Mouse (Mus musculus) forebrain, embryonic 13.5 days (tissue): ENCODE measurements around the gene Rin1. TPM values are rescaled to one million over a fixed set of nuclear protein-coding genes. Genes with fewer than 3 reads are reported as not detected.
"Not testable (repeated sequence)": the region's sequence is repeated elsewhere in the genome, so short reads cannot be mapped to it uniquely, and the experiment has no call there.

ENCODE experiments used
- ATAC-seq: fragments of 200-750 bp; cut with Nextera tagmentation; 2 replicates; pipeline ENCODE4 v1.8.0; 2017
- H3K27ac ChIP-seq: fragments of 300-500 bp; sonication (generic); 2 replicates; pipeline ENCODE4 v1.5.1; 2015; ENCODE audit warnings: inconsistent platforms, mild to moderate bottlenecking, moderate library complexity
- H3K27me3 ChIP-seq: fragments of 300-500 bp; sonication (generic); 2 replicates; pipeline ENCODE4 v1.6.1; 2015; ENCODE audit warnings: mild to moderate bottlenecking, inconsistent platforms
- H3K36me3 ChIP-seq: fragments of 300-500 bp; sonication (generic); 2 replicates; pipeline ENCODE4 v1.6.1; 2015; ENCODE audit warnings: mild to moderate bottlenecking, inconsistent platforms; ENCODE audit not compliant: poor library complexity, severe bottlenecking
- H3K4me1 ChIP-seq: fragments of 300-500 bp; sonication (generic); 2 replicates; pipeline ENCODE4 v1.6.1; 2015; ENCODE audit warnings: inconsistent platforms
- H3K4me2 ChIP-seq: fragments of 300-500 bp; sonication (generic); 2 replicates; pipeline ENCODE4 v1.6.1; 2015; ENCODE audit warnings: inconsistent platforms, mild to moderate bottlenecking, moderate library complexity
- H3K4me3 ChIP-seq: fragments of 300-500 bp; sonication (generic); 2 replicates; pipeline ENCODE4 v1.5.1; 2015; ENCODE audit warnings: mild to moderate bottlenecking, inconsistent platforms
- H3K9ac ChIP-seq: fragments of 300-500 bp; sonication (generic); 2 replicates; pipeline ENCODE4 v1.6.1; 2015; ENCODE audit warnings: mild to moderate bottlenecking, inconsistent platforms
- H3K9me3 ChIP-seq: fragments of 300-500 bp; sonication (generic); replicated peaks from 2 replicates; pipeline ENCODE4 v1.6.1; 2016; ENCODE audit warnings: inconsistent platforms
- WGBS: fragments of 180-500 bp; shearing (Covaris S2); methylation state at CpG from one replicate; pipeline ENCODE4 v1.1.7; 2015; 5-methylcytosine and 5-hydroxymethylcytosine counted together
- polyA plus RNA-seq: library from polyadenylated mRNA; unstranded; fragments of >200 nt; fragmentation: Nextera tagmentation; extraction: Ambion mirVana; gene quantifications from 2 replicates; pipeline ENCODE4 v1.2.1, GENCODE M21; 2015

Gene Rin1
- polyA plus RNA-seq: 0.62 and 0.78 TPM in 2 replicates

DNA sequence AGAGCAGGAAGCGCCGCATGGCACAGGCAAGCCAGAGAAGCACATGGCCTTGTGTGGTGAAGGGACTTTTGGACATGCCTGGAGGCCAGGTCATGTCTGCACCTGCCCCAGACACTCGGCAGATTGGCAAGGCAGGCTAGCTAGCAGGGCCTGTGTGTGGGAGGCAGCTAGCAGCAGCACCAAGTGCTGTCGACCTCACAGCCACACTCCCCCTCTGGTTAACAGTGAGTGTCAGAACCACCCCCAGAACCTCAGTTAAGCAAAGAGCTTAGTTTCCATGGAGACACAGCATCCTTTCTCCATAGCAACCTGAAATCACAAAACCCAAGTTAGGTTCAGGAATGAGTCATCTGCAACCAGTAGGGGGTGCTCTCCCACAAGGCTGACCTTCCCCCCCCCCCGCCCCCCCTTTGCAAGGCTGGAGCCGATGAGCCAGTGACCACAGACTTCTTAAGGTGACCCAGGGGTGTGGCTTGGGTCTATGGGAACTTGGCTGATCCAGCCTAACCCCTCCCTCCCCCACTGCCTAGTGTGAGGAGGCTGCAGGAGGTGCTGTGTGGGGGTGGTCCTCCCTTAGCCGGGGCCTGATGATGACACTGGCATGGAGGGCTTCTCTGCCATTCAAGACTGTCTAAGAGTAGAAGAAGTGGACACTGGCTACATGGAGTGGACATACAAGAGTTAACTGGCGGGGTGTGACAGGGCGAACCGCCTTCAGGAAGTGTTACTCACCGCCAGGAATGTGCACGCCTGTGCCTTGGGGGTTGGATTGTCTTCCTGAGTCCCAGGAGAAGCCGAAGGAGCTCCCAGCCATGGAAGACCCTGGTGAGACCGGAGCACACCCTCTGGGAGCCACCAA lies at the start of gene Rin1:
Gene Rin1, plus strand, starts transcription at position 435 of the 859 bp plus-strand sequence.
- H3K27ac ChIP-seq: peak within 1 kb of the TSS; percentile 26
- H3K4me1 ChIP-seq: peaks cover 11% of the 10 kb centered on the region
- H3K4me2 ChIP-seq: peak within 1 kb of the TSS; percentile 17; the same call in 1 of the 2 replicates
- no peak within 1 kb of the TSS for H3K4me3 ChIP-seq
- peaks cover 46% of the 10 kb centered on the region for H3K36me3 ChIP-seq
- ATAC-seq: peak; percentile 58; the same call in 1 of the 2 replicates
- H3K27me3 ChIP-seq: peaks cover 47% of the 10 kb centered on the region
- 11% methylated on average over 14 of the region's 14 CpGs for WGBS
- no peaks in the 10 kb centered on the region for H3K9me3 ChIP-seq
- peak within 1 kb of the TSS; percentile 23; the same call in 1 of the 2 replicates for H3K9ac ChIP-seq

- H3K9ac ChIP-seq: peak overlapping the region; percentile 63
Measured at GRCm38 (mm10) chr19:5001666-5002406, 48.4 kb upstream of the Rin1 start.

GRCm38 (mm10) chr19:5003644-5004043 lies 46.6 kb upstream of the Rin1 start:
- H3K4me1 ChIP-seq: peaks cover 12% of the 10 kb centered on the region
- H3K27ac ChIP-seq, H3K4me3 ChIP-seq, H3K36me3 ChIP-seq, H3K9ac ChIP-seq, H3K9me3 ChIP-seq, H3K4me2 ChIP-seq, ATAC-seq: not testable (repeated sequence)
- H3K27me3 ChIP-seq: peaks cover 15% of the 10 kb centered on the region
- 54% methylated on average over 2 of the region's 2 CpGs for WGBS

More at GRCm38 (mm10) chr19:5001666-5002406, 48.4 kb upstream of the Rin1 start:
- peaks cover 12% of the 10 kb centered on the region for H3K4me1 ChIP-seq
- peaks cover 17% of the 10 kb centered on the region for H3K27me3 ChIP-seq
- no peaks in the 10 kb centered on the region for H3K36me3 ChIP-seq
- peak; percentile 99 for ATAC-seq
- WGBS: under 1% methylated on average over 39 of the region's 39 CpGs
- H3K4me3 ChIP-seq: peak overlapping the region; percentile 37
- H3K27ac ChIP-seq: peak overlapping the region; percentile 89
- peak overlapping the region; percentile 70 for H3K4me2 ChIP-seq
- H3K9me3 ChIP-seq: peaks cover 8% of the 10 kb centered on the region; the same call in 1 of the 2 replicates

- 57% methylated on average over 4 of the region's 4 CpGs for WGBS
- Histone ChIP-seq H3K4me3 (no peak overlapping the region), H3K27ac (no peak overlapping the region), H3K9me3 (peaks cover 8% of the 10 kb centered on the region; the same call in 1 of the 2 replicates), H3K36me3 (no peaks in the 10 kb centered on the region), H3K27me3 (peaks cover 11% of the 10 kb centered on the region; the same call in 1 of the 2 replicates), H3K4me1 (peaks cover 12% of the 10 kb centered on the region), H3K4me2 (no peak overlapping the region), H3K9ac (no peak overlapping the region)
- no peak for ATAC-seq
Measured at GRCm38 (mm10) chr19:5004925-5005324, 45.4 kb upstream of the Rin1 start.

- H3K4me3 ChIP-seq: no peak overlapping the region
- H3K36me3 ChIP-seq: no peaks in the 10 kb centered on the region
- H3K9ac ChIP-seq: no peak overlapping the region
- no peak overlapping the region for H3K4me2 ChIP-seq
- ATAC-seq: no peak
- 0 out of 2 replicates have a peak, but pooled peaks cover 8% of the 10 kb centered on the region for H3K4me1 ChIP-seq
- H3K9me3 ChIP-seq: no peaks in the 10 kb centered on the region
- WGBS: 64% methylated on average over 8 of the region's 8 CpGs
- no peak overlapping the region for H3K27ac ChIP-seq
- peaks cover 6% of the 10 kb centered on the region; the same call in 1 of the 2 replicates for H3K27me3 ChIP-seq
Measured at GRCm38 (mm10) chr19:5013138-5013537, 37.1 kb upstream of the Rin1 start.

DNA sequence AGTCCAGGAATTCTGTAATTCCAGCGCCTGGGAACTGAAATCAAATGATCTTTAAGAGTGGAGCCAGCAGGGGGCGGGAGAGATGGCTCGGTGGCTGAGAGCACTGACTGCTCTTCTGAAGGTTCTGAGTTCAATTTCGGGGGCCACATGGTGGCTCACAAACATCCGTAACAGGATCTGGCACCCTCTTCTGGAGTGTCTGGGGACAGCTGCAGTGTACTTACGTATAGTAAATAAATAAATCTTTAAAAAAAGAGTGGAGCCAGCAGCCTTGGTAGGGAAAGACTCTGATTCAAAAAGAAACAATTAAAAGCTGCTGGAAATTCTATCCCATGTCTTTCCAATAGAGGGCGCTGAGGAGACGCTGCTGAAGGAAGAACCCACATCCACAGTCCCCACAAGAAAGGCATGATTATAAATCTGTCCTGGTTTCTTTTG lies 35.3 kb upstream of the Rin1 start:
- ATAC-seq: no peak
- 16% methylated on average over 8 of the region's 8 CpGs for WGBS

GRCm38 (mm10) chr19:5016221-5016742 lies 34.0 kb upstream of the Rin1 start:
- no peak overlapping the region for H3K27ac ChIP-seq
- H3K4me1 ChIP-seq: 0 out of 2 replicates have a peak, but pooled peaks cover 8% of the 10 kb centered on the region
- WGBS: 44% methylated on average over 10 of the region's 10 CpGs
- H3K27me3 ChIP-seq: peaks cover 6% of the 10 kb centered on the region; the same call in 1 of the 2 replicates
- H3K36me3 ChIP-seq: no peaks in the 10 kb centered on the region
- H3K9me3 ChIP-seq: no peaks in the 10 kb centered on the region
- H3K4me2 ChIP-seq: 0 out of 2 replicates have a peak overlapping the region, but pooled peaks have one; percentile 0
- 0 out of 2 replicates have a peak overlapping the region, but pooled peaks have one; percentile 14 for H3K9ac ChIP-seq
- H3K4me3 ChIP-seq: no peak overlapping the region
- ATAC-seq: 0 out of 2 replicates have a peak, but pooled peaks have one; percentile 10

More for the DNA sequence above, 35.3 kb upstream of the Rin1 start:
- Histone ChIP-seq H3K4me1 (0 out of 2 replicates have a peak, but pooled peaks cover 8% of the 10 kb centered on the region), H3K27me3 (peaks cover 6% of the 10 kb centered on the region; the same call in 1 of the 2 replicates), H3K4me2 (no peak overlapping the region), H3K9ac (no peak overlapping the region), H3K36me3 (no peaks in the 10 kb centered on the region), H3K4me3 (no peak overlapping the region), H3K27ac (no peak overlapping the region), H3K9me3 (no peaks in the 10 kb centered on the region)

DNA sequence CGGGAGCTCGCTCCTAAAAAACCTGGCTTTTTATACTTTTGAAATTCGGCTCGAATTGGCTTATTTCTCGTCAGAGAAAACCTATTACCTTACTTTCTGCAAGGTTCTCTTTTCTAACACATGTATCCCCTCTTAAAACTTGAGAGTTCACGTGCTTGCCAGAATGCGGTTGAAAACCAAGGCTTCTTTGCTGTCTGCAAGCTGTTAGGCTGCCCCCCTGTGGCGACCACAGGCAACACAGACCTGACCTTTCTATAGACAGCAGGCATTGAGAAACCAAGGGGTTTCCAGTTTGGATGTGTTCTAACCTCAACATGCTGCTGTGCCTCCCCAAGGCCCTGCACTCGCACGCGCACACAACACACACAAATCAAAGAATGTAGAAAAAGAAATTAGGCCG lies 33.5 kb upstream of the Rin1 start:
- Histone ChIP-seq H3K27ac (no peak overlapping the region), H3K4me1 (0 out of 2 replicates have a peak, but pooled peaks cover 8% of the 10 kb centered on the region), H3K4me3 (no peak overlapping the region), H3K9ac (no peak overlapping the region), H3K9me3 (no peaks in the 10 kb centered on the region), H3K36me3 (no peaks in the 10 kb centered on the region), H3K27me3 (peaks cover 6% of the 10 kb centered on the region; the same call in 1 of the 2 replicates), H3K4me2 (0 out of 2 replicates have a peak overlapping the region, but pooled peaks have one; percentile 0)
- 22% methylated on average over 12 of the region's 12 CpGs for WGBS
- ATAC-seq: no peak

DNA sequence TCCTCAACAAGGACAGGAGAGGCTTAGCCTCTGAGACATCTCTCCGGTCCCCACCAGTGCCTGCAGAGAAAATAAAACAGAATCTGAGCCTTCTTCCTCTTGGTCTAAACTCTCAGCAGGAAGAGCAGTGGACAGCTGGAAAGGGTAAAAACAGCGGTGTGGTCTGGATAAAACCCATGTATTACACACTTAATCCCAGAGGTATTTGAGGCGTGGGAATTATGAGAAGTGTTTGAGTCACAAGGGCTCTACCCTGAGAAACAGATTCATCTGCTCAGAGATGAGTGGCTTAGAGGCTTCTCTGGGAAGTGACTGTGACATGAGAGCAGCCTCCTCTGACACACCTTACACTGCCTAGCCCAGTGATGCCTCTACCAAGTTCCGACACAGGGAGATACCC lies 32.7 kb upstream of the Rin1 start:
- H3K36me3 ChIP-seq: no peaks in the 10 kb centered on the region
- no peak overlapping the region for H3K27ac ChIP-seq
- no peak overlapping the region for H3K9ac ChIP-seq
- H3K4me1 ChIP-seq: 0 out of 2 replicates have a peak, but pooled peaks cover 8% of the 10 kb centered on the region
- H3K9me3 ChIP-seq: no peaks in the 10 kb centered on the region
- H3K4me2 ChIP-seq: no peak overlapping the region
- 87% methylated on average over 4 of the region's 4 CpGs for WGBS
- H3K4me3 ChIP-seq: no peak overlapping the region
- no peaks in the 10 kb centered on the region for H3K27me3 ChIP-seq
- ATAC-seq: no peak

DNA sequence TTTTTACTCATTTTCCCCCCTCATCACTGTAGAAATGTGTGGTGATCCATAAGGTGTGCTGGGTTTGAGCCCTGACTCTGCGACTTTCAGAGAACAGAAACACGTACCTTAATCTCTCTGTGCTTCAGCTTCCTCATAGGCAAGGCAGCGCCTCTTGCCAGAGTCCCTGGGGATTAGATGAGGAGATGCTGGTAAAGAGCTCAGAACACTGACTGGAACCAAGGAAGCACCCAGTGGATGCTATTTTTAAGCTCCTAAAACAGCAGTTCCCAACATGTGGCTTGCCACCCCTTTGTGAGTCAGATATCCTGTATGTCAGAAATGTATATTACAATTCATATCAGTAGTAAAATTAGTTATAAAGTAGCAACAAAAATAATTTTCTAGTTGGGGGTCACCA lies 32.1 kb upstream of the Rin1 start:
- H3K27me3 ChIP-seq: no peaks in the 10 kb centered on the region
- WGBS: 86% methylated on average over 3 of the region's 3 CpGs
- no peaks in the 10 kb centered on the region for H3K9me3 ChIP-seq
- ATAC-seq: no peak
- H3K4me2 ChIP-seq: no peak overlapping the region
- H3K9ac ChIP-seq: no peak overlapping the region
- no peak overlapping the region for H3K27ac ChIP-seq
- H3K36me3 ChIP-seq: no peaks in the 10 kb centered on the region
- H3K4me1 ChIP-seq: 0 out of 2 replicates have a peak, but pooled peaks cover 8% of the 10 kb centered on the region
- no peak overlapping the region for H3K4me3 ChIP-seq

- Histone ChIP-seq H3K36me3 (no peaks in the 10 kb centered on the region; the same call in 1 of the 2 replicates), H3K9ac (no peak overlapping the region), H3K4me1 (peaks cover 12% of the 10 kb centered on the region; the same call in 1 of the 2 replicates), H3K4me3 (no peak overlapping the region), H3K27ac (no peak overlapping the region), H3K4me2 (no peak overlapping the region), H3K27me3 (no peaks in the 10 kb centered on the region), H3K9me3 (no peaks in the 10 kb centered on the region)
- no peak for ATAC-seq
- WGBS: 81% methylated on average over 2 of the region's 2 CpGs
Measured at GRCm38 (mm10) chr19:5021416-5021815, 28.9 kb upstream of the Rin1 start.
